Mouse (Mus musculus): ENCODE data around the gene 1700125H20Rik. TPM values are rescaled to one million over a fixed set of nuclear protein-coding genes. Genes with fewer than 3 reads are reported as not detected.

The 1700125H20Rik gene
- total RNA-seq, 2 experiments from 2014 or later: 0.99 to 1.4 TPM

DNA sequence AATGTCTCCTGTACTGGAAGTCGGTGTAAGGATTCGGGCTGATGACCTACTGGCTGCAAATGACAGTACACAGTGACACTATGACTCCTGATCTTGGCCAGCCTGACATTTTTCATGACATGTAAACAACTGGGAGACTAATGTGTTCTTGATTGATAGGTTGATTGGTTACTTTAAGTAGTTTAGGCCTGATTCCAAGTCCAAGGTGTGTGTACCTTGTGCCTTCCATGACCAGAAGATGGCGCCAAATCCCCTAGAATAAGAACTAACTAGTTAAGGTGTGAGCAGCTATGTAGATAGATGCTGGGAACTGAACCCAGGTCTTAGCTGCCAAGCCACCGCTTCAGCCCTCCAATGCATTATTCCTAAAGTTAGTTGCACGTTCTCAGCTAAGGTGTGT is 13.9 kb downstream of the 1700125H20Rik start:
- peak; percentile 49 for DNase-seq

DNA sequence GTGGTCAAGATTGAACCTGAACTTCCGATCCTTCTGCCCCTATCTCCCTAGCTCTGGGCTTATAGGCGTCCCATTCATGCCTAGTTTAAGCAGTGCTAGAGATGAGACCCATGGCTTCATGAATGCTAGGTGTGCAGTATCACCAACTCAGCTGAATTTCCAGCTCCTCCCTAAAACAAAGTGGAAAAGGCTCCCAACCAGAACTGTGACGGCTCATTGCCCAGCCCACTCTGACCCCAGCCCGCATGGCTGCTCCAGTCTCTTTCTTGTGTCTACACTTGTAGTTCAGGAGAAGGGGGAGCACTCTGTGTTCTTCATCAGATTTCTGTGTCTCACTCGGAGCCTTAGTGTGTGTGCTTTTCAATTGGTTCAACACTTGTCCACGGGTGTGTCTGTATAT is 14.6 kb downstream of the 1700125H20Rik start:
- DNase-seq: no peak

DNA sequence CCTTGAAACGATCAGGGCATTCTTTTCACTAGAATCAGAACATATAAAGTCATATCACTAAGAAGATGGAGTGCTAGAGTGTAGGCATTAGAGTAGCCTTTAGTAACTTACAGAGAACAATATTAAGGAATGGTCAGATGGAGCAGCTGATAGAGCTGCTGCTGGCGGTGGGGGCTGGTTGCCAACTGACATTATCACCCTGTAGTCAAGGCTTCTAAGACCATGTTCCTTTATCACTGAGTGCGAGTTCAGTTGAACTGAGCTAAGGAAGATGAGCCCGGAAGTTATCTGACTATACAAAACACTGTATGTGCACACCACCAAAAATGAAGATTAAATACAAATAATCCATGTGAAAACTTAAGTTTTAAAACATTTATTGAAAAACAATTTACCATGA is 18.9 kb downstream of the 1700125H20Rik start:
- no peak for DNase-seq

DNA sequence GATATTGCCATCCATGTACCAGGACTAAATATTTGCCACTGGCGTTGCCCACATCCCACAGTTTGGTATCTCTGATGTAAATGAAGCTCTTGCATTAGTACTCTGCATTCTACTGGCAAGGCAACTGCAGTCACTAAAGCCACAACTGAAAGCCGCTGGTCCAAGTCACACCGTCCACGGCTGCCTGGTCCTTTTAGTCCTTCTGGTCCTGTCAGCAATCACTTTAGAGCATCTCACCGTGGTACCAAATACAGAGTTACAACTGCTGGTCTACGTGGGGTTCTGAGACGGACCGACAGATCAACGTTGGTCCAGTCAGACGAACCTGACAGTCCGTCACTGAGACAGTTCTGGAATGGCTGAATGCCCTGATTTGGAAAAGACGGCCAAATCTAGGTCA is 20.5 kb downstream of the 1700125H20Rik start:
- DNase-seq: no peak

DNA sequence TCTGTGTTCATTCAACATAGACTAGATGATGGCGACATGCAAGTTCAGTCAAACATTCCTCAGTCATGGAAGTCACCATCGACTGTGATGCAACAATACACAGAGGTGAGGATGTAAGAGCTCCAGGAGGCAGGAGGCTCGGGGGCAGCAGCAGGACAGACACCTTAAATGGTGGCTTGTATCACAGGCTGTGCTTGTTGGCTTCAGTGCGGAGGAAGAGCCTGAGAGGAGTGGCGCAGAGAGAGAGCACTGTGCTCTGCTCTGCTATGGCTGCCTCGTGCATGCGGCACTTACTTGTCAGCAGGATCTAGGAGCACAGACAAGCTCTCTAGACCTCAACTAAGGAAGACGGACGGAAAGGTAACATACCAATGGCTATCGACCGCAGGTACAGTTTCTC is 24.0 kb downstream of the 1700125H20Rik start:
- no peak for DNase-seq

DNA sequence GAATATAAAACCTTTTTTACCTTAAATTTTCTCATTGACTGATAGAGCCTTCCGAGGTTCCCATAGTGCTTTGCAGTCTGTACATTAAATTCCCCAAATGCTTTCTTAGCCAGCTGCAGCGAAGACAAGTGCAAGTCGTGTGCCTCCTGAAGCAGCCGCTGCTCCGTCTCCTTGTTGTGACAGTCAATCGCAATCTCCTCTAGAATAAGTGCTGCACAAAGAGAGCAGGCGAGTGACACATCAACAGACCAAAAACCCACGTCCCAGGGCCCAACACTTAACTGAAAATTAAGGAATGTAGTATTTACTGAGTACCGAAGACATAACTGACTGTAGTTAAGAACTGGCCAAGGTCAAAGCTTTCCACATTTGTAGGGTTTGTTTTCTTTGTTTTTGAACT is 25.8 kb downstream of the 1700125H20Rik start:
- DNase-seq: no peak

DNA sequence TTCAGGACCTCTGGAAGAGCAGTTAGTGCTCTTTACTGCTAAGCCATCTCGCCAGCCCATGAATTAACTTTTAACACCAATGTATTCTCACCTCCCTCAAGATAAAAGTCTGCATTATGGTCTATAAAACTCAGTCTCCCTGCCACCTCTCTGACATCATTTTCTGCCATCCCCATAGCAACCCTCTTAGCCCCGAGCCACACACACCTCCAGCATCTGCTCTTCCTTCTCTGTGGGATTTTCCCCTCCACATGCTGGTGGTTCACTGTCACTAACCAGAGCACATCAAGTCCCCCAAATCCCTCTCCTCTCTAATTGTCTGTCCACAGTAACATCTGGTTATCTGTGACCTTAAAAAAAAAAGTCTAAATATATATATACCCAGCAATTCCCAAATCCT is 28.7 kb downstream of the 1700125H20Rik start:
- no peak for DNase-seq

DNA sequence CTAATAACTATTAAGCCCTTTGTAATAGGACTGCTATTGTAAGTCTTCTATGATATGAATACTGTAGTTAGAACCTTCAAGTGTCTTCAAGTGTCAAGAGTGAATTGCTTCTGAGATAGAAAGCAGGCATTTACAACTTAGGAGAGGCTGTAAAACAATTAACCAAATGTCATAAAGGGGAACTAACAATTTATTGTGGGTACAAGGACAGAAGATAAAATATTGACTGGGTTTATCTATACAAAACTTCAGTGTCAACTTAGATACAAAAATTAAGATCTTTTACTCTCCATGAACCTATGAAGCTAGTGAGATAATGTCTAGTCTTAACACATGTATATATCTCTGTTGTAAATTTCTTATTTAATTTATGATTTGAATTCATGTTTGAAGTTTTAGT is 36.0 kb downstream of the 1700125H20Rik start:
- no peak for DNase-seq

DNA sequence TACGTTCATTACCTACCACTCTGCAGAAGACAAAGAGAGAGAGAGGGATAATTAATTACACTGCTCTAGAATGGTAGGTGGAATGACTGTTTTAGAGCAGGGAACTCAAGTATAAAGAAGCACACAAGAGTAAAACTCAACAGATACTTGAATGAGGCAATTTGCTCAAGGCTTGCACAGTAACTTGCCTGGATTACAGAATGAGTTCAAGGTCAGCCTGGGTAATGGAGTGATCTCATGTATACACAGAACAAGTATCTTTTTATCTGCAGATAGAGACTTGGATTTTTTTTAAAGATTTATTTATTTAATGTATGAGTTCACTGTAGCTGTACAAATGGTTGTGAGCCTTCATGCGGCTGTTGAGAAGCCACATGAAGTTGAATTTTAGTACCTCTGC is 40.9 kb downstream of the 1700125H20Rik start:
- DNase-seq: peak; percentile 22

DNA sequence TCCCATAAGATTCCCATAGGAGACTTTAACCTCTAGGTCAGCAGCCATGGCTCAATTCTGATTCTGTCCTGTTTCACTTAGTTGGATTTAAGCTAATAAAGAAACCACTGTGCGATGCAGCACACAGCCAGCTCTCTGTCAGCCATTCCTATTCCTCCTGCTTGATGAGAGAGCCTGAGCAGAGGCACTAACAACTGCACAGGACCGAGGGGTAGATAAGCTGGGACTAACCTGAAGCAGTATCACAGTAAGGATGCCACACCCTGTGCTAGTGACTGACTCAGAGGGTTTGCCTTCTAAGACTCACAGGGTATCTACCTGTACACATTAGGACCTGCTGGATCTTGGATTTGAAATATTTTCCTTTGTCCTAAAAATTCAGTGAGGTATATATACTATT is 43.0 kb downstream of the 1700125H20Rik start:
- DNase-seq: no peak

DNA sequence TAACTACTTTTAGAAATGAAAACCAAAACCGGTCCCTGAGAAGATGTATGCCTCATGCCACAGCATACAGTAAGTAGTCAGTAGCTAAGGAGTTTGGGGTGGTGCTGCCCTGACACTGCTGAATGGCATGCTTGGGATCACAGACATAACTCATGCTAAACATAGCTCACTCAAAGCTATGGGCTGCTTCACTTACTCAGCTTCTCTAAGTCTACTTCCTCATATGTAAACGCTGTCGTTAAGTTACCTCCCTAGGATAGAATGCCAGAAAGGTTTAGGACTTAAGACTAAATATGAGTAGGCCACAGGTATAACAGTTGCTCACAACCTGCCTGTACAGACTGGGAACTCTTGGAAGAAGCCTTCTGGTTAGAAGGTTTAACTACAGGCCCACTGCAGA is 44.5 kb downstream of the 1700125H20Rik start:
- DNase-seq: no peak

DNA sequence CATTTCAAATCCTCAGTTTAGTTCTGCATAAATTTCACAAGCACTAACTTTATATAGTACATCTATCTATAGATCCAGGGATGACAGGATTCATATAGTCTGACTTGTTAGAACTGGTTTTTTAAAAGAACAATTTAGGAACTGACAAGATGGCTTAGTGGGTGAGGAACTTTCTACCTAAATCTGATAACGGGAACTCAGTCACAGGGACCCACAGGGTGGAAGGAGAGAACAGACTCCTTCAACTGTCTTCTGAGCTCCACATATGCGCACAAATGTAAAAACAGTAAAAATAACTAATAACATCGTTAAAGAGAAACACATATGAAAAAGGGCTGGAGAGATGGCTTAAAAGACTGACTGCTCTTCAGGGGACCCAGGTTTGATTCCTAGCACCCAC is 48.8 kb downstream of the 1700125H20Rik start:
- DNase-seq: no peak

DNA sequence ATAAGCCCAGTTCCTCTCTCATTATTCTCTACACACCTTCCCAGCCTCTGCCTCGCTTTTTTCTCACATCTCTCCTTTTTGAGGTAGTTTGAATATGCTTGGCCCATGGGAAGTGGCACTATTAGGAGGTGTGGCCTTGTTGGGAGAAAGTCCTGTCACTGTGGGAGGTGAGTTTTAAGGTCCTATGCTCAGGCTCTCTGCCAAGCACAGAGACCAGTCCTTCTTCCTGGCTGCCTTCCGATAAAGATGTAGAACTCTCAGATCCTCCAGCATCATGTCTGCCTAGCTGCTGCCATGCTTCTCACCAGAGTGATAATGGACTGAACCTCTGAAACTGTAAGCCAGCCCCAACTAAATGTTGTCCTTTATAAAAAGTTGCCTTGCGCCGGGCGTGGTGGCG is 52.4 kb downstream of the 1700125H20Rik start:
- no peak for DNase-seq

DNA sequence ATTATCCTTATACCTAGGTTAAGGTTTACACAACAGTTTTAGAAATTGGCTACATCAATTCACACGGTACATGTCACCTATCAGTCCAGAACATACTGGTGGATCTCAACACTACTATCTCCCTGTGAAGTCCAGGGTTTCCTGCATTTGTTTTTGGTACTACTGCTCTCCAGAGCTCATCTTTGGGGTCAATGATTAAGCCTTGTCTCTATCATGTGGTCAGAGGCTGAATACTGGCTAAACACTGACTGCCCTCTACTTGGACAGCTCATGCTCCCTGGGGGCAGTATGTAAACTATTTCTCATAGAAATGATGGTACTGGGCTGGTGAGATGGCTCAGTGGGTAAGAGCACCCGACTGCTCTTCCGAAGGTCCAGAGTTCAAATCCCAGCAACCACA is 53.0 kb downstream of the 1700125H20Rik start:
- DNase-seq: no peak

Other genes with a start within 250 kb of the 1700125H20Rik start
- 10 to 100 TPM; 41.2 to 53.6 TPM for gene Car4, start 212.6 kb upstream of the 1700125H20Rik start, total RNA-seq (2021)
- 10 to 100 TPM; 25.3 to 29.1 TPM for gene Usp32, start 30.2 kb upstream of the 1700125H20Rik start, total RNA-seq (2021)
- gene Appbp2, start 64.7 kb downstream of the 1700125H20Rik start, total RNA-seq (2021): 10 to 100 TPM; 40.5 to 41.1 TPM
- 10 to 100 TPM; 14.9 to 17.6 TPM for gene Ppm1d, start 140.8 kb downstream of the 1700125H20Rik start, total RNA-seq (2021)
- gene Bcas3, start 182.8 kb downstream of the 1700125H20Rik start, total RNA-seq (2021): 10 to 100 TPM; 33.5 to 40.0 TPM